Mouse (Mus musculus) activated CD4-positive, CD25-positive, alpha-beta regulatory T cell, adult 4 months (primary cell): ENCODE results near the gene Cdk15. TPM values are rescaled to one million over a fixed set of nuclear protein-coding genes. Genes with fewer than 3 reads are reported as not detected.

Experiments
- ATAC-seq: one replicate; pipeline ENCODE4 v1.8.0; 2017
- polyA plus RNA-seq, 2 experiments: library from polyadenylated mRNA; unstranded; fragments of 100-300 nt; shearing (Covaris generic); gene quantifications; one replicate each; pipeline ENCODE4 v1.2.1; 2017

Cdk15 gene
- polyA plus RNA-seq, 2 experiments from 2014 or later = not detected

DNA sequence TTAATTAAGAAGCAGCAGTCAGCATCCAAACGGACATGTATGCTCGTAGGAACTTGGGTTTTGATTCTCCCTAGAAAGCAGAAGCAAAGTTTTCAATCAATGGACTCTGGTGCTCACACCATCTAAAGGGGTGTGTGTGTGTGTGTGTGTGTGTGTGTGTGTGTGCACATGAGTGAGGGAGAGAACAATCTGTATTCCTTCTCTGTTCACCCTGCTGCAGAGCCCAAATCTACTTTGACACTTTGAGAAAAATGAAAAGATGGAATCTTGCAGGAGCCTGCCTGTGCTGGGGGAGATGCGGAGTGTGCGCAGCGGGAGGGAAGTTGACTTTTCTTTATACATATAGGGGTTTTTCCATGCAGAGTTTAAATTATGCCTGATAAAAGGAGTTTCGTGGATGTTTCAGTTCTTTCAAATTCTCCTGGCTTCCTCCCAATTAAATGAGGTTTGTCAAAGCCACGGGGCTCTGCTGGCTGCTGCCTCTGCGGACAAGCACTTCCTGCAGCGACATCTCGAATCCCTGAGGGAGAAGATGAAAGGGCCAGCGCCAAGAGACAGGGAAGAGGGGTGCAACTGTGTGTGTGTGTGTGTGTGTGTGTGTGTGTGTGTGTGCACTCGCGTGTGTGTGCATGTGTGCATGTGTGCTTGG is 76.2 kb downstream of the Cdk15 start:
- no peak for ATAC-seq

- no peak for ATAC-seq
These were observed 76.7 kb downstream of the Cdk15 start for GRCm38 (mm10) chr1:59333386-59333759.

GRCm38 (mm10) chr1:59333860-59334561 is 77.3 kb downstream of the Cdk15 start:
- ATAC-seq = no peak

DNA sequence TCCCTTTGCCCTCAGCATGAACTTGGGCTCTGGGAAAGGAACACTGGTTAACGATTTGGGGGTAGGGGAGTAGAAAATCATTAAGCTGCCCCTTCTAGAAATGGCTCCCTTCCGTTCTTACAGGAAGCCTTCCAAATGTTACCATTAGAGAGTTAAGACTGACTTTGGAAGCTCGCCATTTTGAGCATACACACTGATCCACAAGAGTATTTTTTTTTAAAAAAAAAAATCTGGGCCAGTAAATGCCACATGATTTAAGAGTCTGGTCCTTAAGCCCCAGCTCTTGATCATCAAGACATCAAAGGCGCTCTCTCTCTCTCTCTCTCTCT is 77.8 kb downstream of the Cdk15 start:
- ATAC-seq = no peak

DNA sequence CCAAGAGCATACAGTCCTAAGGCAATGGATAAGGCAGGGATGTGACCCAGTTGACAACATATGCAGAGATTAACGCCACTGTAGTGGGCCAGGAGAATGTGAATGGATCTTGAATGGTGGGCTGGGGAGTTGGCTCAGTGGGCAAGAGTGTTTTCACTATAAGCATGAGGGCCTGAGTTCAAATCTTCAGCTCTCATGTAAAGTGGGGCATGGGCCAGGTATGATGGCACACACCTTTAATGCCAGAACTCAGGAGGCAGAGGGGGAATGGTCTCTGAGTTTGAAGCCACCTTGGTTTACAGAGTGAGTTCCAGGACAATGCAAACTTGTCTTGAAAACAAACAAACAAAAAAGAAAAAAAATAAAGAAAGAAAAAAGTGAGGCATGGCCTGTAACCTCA is 79.5 kb downstream of the Cdk15 start:
- no peak for ATAC-seq

GRCm38 (mm10) chr1:59340814-59341588 is 84.3 kb downstream of the Cdk15 start:
- no peak for ATAC-seq

GRCm38 (mm10) chr1:59341697-59342096 is 85.0 kb downstream of the Cdk15 start:
- ATAC-seq = no peak

DNA sequence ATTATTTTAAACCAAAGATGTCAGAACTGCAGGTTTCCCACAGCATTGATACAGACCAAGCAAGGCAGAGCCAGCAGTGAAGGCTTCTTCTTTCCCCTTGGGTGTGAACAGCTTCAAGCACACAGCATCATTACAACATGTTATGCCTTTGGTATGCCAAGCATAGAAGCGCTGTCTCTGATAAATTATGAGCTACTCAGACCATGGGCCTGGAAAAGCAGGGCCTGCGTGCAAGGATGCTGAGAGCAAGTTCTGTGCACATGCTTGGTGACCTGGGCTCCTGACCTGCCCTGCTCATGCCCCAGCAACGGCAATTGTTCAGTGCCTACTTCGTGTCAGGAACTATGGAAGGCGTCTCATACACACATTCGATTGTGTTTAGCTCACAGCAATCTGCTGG is 85.4 kb downstream of the Cdk15 start:
- ATAC-seq = no peak

GRCm38 (mm10) chr1:59352706-59353105 is 96.0 kb downstream of the Cdk15 start:
- ATAC-seq = no peak

- ATAC-seq = no peak
These were observed 98.7 kb downstream of the Cdk15 start for GRCm38 (mm10) chr1:59355440-59355839.

- ATAC-seq = no peak
These were observed 102.4 kb downstream of the Cdk15 start for GRCm38 (mm10) chr1:59359136-59359535.

- ATAC-seq = no peak
These were observed 104.1 kb downstream of the Cdk15 start for GRCm38 (mm10) chr1:59360834-59361233.

DNA sequence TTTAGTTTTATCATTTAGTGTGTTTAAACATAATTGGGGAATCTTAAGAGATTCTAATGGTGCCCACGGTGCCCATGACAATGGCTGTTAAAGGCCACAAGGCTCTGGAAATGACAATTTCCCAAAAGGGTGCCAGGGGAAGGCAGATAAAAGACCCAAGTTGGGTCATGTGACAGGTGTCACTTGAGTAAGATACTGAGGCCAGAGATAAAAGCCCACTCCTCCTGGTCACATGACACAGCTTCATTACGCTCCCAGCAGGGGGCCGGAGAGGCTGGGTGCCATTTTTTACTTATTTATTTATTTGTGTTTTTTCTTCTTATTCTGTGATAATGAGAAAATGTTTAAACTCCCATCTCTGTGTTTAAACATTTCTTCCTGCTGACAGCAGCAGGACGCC is 104.8 kb downstream of the Cdk15 start:
- no peak for ATAC-seq

DNA sequence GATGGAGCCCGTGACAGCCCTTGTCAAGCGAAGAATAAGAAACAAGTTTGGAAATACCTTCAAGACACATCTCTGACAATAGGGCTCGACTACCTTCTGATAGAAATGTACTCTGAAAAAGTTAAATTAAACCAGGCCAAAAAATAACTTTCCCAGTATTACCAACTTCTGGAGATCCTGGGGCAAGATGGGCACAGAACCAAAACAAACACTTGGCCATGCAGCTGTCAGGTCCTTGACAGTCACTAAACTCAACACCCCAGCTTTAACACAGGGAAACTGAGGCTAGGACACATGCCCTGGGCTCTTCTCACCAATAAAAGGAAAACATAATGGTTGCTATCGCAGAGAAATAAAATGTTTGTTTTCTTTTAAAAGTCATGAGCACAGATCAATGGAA is 105.3 kb downstream of the Cdk15 start:
- ATAC-seq = no peak

DNA sequence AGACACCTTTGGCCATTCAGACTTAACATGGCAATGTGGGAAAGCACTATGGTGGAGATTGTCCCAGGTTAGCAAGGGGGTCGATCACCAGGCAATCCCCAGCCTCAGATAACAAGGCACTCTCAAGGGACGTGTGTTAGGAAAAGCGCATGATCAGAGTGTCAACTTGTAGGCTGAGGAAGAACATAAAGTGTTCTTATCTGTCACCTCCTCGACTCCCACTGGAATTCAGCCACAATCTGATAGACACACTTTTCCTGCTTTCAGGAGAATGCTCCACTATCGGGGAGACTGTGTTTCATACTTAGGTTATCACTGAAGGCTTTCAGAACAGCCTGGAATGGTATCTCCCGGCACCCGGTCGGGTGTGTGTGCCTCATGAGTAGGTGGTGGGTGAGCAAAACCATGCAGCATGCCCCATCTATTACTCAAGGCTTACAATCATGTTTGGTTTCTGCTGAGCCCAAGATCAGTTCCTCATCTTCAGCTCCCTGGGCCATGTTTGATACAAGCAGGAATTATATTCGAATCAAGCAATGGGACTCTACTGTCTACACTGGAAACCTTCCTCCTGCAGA is 107.8 kb downstream of the Cdk15 start:
- ATAC-seq = no peak

DNA sequence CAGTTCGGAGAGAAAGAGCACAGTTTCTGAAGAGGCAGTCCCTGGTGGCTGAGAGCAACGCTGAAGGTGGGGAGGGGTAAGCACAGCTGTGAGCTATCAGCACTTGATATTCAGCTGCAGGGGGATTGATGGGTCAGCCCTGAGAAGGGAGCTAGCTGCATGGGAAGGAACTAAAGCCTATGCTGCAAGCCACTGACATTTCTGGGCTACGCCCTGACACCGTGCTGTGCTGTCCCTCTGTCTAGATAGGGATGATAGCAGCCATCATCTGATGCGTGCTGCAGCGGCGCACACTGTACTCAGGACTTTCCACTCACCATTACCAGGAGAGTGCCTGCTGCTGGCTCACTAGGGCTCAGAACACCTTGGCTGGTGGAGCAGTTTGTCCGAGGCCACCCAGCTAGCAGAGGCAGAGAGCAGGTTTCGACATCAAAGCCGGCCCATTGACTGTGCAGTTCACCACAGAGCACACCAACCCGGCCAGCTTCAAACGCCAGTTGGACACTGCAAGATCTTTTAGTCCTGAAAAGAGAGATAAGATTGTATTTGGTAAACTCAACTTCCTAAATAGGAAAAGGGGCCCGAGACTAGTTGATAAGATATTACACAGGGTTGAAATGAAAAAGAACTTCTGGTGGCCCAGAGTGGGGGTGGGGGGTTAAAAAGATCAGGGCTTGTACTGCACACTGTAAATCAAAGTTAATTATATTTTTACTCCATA is 111.4 kb downstream of the Cdk15 start:
- no peak for ATAC-seq

DNA sequence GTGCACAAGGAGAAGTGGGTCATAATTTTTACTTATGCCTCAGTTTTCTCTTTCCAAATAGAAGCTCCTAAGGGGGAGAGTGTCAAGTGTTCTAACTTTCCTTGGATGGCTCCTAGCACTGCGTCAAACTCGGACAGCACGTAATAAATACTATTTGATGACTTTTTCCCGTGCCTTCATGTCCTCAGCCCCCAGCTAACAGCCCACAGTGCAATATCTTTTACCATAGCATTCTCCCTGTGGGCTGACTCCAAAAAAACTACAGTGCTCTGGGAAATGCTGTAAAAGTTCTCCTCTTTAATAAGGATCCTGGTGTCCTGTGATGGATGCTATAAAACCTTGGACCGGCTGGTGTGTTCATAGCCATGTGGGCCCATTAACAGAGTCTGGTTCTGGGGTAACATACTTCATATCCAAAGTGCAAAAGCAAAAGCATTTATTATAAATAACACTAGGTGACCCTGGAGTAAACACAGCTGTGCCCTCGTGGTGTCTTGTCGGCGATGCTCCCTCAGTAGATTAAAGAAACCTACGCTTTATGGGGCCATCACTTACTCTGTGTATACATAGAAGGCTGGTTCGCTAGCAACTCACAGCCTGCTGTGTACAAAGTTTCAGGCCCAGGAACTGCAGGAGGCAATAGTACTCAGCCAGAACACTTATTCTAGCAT is 112.1 kb downstream of the Cdk15 start:
- no peak for ATAC-seq

DNA sequence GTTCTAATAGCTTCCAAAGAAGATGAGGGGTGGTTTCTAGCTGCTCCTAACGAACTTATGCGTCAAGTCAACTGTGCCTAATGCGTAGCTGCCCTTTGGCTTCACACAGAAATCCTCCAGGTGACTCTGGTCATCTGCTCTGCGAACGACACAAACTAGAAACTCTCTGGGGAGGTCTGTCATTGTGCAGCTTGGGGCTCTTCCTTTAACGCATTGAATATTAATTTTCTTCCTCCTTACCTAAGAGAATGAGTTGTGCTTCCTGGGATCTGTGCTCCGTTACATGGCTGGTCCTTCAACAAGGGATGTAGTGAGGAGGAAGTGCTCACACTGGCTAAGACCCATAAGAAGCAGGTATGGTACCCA is 112.6 kb downstream of the Cdk15 start:
- ATAC-seq = no peak

- no peak for ATAC-seq
These were observed 113.7 kb downstream of the Cdk15 start for GRCm38 (mm10) chr1:59370355-59370950.

DNA sequence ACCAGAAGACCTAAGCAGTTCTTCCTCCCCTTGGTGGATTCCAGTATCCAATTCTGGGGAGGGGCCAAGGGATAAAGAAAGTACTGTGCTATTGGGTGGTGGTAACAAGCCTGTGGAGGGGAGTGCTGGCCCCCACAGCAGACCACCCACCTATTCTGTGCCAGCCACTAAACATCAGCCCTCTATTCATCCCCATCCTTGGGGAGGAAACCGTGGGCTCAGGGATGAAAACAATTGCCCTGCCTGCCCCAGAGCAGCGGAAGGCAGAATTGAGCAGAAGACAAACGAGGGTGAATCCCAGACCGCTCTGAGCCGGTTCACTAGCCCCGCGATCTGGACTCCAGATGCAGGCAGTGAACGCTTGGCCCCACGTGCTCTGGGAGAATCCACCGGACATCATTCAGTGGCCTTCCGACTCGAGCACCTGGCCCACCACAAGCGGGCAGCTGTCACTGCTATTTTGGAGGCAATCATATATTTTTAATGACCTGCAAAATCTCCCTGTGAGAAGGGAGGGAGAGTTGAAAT is 119.4 kb downstream of the Cdk15 start:
- ATAC-seq = no peak

GRCm38 (mm10) chr1:59376557-59376956 is 119.9 kb downstream of the Cdk15 start:
- no peak for ATAC-seq

DNA sequence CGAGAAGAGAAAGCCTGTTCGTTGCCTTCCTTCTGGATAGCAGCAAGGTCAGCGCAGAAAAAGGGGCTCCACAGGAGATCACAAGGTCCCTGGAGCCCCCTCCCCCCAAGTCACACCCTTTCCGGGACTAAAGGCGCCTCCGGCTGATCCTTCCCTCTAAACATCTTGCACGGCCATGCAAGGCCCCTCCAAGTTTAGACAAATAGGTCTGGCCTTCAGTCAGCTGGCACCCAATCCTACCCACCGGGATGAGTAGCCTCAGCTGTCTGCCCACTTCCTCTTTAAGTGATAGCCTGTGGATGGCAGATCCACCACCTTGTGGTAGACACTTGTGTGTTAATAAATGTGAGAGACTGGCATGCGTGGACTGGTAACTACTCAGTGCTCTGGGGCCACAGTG is 120.6 kb downstream of the Cdk15 start:
- ATAC-seq = no peak
